Mouse (Mus musculus) frontal cortex, adult 2 months (tissue): ENCODE results near the gene Trank1. TPM values are rescaled to one million over a fixed set of nuclear protein-coding genes. Genes with fewer than 3 reads are reported as not detected.

ENCODE experiments used
- DNase-seq, 2 experiments: peaks; one replicate each; pipeline ENCODE4 v3.0.0; 2022; ENCODE audit warnings: low spot score in 1 of 2; ENCODE audit errors: extremely low spot score in 1 of 2
- polyA plus RNA-seq: library from polyadenylated mRNA; depleted of rRNA; stranded (reverse); fragments of >200 nt; gene quantifications from 2 replicates; pipeline ENCODE4 v1.2.3, GENCODE M21; 2012

Gene Trank1
- polyA plus RNA-seq, 1 experiment: 407 TPM

DNA sequence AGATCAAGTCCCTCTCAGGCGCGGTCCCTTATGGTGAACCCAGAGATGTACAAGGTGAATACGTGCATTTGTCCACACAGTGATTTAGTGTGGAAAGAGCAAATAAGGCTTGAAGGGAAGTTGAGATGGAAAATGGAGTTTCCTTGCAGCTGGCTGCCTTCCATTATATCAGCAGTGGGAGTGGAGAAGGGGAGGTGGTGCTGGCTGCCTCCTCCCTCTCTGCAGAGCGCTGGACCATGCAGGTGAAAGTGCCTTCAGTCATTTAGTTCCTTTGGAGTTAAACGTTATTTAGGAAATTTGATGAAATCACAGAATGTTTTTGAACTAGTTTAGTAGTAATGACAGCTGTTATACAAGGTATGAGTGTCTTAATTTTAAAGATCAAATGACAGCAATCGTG is 66.3 kb downstream of the Trank1 start:
- no peak for DNase-seq

DNA sequence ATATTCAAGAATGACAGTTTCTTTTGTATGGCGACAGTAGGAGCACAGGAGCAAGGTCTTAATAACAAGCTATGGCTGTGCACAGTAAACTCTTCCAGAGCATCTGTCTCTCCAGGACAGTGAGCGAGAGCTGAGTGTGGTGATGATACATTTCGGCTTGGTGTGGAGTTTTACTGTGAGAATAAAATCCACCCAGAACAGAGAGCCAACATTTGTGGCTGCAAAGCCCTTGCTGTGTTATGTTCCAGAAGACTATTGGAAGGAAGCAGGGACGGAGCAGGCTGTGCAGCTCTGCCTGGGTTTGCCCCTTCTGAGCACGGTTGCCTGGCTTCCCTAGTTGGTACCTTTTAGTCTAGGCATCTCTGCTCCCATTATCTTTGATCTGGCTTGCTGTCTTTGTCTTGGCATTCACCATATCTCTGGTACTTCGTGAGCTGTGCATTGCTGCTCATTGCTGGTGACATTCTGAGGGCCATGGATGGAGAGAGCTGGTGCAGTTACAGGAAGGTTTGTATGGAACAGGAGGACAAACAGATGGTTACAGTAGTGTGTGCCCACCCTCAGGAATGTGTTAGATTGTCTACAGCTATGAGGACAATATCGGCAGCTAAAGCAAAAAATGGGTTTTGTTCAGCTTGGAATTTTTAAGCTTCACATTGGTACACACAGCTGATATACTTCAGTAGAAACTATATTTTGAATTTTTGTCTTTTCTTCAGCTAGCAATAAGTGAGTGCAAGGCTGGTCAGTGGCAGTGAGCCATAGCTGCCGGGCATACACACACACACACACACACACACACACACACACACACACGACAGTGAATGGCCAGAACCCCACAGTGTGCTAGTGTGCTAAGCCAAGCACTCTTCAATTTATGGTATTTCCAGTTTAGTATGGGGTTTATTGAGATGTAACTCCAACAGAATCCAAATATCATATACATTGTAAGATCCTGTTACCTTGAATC is 69.8 kb downstream of the Trank1 start:
- peak in 1 of 2 experiments; percentile 49 for DNase-seq

DNA sequence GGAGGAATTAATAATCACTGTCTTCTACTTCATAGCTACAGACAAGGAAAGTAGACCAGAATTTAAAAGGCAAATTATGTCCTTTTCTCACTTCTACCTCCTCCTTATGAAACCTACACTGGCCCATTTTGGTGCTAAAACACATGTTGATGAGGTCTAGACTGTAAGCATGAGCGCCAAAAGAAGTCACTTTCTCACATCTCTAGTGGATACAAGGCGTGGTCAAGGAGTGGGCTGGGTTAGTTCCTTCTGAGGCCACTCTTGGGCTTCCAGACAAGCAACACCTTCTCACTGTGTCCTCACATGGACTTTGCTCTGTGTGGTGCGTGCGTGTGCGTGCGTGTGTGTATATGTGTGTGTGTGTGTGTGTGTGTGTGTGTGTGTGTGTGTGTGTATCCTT is 70.9 kb downstream of the Trank1 start:
- peak in 1 of 2 experiments; percentile 57 for DNase-seq

DNA sequence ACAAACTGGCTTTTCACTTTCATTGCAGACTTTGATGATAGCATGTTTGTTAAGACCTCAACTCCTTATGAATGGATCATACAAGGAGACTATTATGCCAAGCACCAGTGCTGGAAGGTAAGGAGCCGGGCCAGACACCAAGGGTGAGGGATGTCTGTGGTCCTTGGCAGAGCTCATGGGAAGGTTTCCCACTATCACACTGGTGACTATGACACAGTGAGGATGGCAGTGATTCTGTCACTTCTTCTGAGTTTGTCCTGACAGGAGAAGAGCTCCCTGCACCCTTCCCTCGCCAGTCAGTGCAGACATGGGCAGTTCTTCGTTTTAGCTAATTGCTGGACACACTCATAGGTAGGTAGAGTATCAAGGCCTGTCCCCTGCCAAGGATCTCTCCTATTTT is 71.5 kb downstream of the Trank1 start:
- DNase-seq: no peak

DNA sequence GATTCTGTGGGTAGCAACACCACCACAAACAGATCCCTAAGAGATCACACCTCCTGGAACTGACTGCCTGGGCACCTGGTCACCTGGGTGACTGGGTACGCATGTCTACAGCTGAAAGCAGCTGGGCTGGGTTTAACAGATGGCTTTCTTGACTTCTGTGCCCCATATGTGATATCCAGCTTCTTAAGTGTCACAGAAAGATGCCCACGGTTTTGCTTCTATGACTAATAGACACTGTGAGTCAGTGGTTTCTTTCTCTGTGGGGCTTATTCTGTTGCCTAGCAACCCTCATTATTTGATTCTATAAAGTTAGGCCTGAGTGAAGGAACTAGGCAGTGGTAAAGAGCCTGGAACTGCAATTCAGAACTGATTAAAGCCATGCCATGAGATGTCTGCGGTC is 72.2 kb downstream of the Trank1 start:
- peak; percentile 57 to 78 for DNase-seq

DNA sequence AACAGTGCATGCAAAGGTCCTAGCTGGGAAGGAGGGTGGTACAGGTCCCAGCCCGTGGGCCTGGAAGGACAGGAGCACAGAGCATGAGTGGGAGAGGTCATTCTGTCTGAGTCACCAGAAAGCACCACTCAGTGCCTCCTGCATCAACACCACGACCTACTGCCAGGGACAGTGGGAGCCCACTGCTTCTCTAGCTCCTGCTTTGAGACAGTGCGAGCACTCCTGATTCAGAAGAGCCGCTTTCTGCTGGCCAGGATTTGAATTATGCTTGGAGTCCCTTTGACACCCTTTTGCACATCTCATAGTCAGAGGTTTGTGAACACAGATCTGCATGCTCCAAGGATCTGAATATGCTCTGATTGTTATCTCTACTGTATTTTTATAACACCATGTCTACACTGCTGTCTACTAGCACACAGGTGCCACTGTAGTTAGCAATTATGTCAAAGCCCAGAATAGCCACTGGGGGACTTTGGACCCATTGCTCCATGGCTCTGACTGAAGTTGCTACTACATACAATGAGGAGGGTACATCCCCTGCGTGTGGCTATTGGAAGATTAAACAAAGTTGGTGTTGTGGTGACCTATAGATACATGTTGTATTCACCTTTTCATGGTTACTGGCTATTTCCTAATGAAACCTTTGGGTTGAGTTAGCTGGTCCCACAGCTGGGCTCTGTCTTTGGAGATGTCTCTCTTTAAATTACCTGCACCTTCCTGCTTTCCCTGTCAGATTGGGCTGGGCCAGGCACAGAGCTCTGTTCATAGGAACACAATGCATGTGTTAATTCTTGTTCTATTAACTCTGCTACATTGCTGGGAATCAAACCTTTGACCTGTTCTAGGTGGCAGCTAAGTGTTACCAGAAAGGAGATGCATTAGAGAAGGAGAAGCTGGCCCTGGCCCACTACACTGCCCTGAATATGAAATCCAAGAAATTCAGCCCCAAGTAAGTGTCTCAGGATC is 74.3 kb downstream of the Trank1 start:
- DNase-seq: no peak

DNA sequence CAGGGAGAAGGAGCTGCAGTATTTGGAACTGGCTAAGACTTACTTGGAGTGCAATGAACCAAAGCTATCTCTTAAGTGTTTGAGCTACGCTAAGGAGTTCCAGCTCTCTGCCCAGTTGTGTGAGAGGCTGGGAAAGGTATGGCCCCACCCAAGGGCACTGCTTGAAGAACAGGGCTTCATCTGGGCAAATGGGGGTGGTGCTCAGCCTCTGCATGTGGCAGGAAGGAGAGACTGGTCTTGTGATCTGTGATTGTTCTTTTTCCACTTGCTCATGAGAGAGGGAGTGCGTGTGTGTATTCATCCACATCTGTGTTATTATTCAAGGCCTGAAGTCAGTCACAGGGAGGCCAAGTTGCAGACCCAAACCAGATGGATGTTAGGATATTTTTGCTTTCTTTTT is 75.0 kb downstream of the Trank1 start:
- DNase-seq: no peak

DNA sequence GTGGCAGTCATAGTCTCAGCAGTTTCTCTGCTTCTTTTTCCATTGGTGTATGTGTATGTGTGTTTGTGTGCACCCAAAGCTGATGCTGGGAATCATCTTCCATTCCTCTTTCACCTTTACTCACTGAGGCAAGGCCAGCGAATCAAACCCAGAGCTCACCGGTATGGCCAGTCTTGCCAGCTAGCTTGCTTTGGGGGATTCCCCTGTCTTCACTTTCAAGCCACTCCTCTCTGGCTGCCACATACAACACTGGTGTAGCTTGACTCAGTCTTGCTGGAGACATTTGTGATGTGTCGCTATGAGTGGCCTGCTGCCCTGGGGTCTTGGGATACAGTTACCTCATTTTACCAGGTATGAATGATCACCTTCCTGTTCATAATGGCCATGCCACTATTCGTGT is 76.0 kb downstream of the Trank1 start:
- no peak for DNase-seq

DNA sequence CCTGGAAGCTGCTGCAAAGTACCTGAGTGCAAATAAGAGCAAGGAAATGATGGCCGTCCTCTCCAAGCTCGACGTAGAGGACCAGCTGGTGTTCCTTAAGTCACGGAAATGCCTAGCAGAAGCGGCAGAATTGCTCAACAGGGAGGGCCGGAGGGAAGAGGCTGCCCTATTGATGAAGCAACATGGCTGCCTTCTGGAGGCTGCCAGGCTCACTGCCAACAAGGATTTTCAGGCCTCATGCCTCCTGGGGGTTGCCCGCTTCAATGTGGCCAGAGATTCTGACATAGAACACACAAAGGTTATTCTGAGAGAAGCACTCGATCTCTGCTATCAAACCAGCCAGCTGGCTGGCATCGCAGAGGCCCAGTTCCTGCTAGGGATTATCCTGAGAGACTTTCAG is 78.5 kb downstream of the Trank1 start:
- DNase-seq: no peak

DNA sequence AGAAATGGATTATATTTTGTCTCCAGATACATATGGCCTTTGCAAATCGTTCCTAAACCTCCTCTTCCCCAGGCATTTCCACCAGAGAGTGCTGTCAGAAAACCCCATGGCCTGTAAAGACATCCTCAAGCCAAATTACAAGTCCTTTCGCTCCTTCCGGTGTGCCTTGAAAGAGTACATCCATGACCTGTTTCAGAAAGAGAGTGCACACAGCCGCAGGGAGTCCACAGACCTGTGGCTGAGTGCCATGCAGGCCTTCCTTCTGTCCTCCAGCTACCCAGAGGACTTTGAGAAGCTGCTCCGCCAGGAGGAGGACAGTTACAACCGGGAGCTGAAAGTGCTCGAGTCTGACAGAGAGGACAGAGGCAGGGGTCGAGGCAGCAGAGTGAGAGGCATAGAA is 79.5 kb downstream of the Trank1 start:
- no peak for DNase-seq

DNA sequence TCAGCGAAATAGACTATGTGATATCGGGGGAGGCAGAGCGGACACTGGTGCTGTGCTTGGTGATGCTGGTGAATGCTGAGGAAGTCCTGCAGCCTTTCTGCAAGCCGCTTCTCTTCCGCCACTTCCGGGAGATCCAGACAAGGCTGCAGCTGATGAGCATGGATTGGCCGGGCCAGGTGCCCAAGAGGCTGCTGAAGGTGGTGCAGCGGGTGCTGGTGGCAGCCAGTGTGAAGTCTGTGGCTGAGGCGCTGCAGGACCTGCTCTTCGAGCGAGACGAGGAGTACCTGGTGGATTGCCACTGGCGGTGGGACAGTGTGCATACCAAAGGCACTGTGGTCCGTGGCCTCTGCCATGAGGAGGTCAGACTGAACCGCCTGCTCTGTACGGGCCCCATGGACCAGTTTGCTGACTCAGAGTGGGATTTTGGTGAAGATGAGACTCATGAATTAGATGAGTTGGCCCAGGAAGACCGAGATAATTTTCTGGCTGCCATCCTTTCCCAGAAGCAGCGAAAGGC is 80.4 kb downstream of the Trank1 start:
- DNase-seq: no peak

DNA sequence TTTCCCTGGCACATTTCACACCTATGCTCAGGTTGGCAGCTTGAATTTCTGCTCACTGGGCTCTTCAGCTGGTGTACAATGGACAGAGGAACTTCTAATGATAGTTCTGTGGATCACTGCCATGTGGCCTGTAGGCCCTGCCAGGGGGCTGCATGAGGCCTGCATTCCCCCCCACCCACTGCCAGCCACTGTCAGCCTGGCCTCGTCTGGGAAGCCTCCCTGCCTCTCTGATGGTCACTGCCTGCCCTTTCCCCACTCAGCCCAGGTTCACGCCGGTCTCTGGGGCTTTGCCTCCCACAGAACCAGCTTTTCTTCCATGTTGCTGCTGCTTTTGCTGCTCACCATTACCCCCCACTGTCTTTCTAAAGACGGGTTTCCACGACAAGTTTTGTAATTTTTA is 83.7 kb downstream of the Trank1 start:
- DNase-seq: no peak

DNA sequence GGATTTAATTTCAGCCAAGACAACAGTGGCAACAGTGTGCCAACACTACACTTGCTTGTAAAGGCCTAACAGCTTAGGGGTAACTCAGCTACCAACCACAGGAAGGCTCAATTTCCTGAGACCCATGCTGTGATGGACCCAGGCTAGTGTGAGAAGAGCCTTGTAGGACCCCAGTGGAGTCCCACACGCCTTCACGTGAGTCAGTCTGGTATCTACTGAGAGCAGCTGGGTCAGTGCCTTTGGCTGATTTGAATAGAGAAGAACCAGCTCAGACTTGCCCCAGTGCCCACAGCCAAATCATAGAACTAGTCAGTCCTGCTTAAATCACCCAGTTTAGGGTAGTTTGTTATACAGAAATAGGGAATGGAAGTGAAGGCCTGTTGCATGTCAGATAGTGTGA is 86.5 kb downstream of the Trank1 start:
- DNase-seq: no peak

DNA sequence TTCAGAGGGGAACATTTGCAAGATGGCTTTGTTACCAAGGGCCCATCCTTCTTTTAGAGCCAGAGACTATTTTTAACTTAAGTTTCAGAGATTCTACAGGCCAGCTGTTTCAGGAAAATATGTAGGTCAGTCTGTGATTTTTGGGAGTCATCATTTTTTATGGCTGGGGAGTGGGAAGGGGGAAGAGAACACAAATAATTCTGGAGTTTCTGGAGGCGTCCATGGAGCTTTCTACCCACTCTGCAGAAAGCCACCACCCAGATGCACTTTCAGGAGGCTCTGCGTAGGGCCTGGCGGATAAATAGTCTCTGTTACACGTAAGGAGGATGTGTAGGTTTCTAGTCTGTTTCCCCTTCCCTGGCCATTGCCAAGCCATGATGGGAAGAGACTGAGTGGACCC is 88.5 kb downstream of the Trank1 start:
- DNase-seq: peak in 1 of 2 experiments; percentile 46

DNA sequence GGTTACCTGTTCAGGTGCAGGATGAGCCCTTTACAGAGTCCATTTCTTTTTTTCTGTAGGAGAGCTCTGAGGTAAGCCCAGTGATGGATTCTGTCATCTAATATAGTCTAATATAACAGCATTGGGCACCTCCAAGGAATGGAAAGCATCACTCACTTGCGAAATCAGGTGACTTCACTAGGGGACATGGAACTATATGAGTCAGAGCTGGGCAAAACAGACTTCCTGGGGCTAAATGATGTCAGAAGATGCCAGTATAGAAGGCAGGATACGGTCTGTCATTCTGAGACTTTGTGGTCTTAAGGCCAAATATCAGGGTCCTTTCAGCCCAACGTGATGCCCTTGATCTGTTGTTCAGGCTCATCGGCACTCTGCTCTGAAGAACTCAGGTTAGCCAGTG is 91.6 kb downstream of the Trank1 start:
- no peak for DNase-seq

DNA sequence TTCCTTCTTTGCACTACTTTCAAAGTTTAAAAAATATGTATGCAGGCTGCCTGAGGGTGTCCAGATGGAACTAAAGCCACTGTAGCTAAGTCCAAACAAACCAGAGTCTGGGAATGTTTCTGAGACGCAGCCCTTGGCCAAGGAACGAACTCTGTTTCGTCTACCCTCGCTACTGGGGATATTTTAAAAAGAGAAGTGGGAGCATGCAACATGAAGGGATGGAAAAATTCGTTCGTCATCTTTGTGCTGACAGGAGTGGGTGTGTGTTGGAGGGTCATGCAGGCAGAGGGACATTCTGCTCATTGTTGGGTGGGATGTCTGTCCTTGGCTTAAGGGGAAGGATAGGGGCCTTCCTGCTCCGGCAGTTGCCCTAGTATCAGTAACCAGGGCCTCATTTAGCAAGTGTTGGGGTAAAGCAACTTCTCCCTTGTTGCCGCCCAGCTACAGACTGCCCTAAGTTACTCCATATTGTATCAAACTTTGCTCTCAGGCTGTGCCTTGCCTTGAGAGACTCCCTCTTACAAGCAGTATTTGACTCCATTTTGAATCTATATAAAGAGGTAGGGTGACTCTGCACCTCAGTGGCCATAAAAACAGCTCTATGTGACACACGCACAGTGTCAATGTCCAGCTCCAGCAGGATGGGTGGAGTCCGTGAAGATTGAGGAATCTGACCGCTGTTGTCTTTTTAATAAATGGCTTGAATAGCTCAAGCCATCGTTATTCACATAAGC is 93.0 kb downstream of the Trank1 start:
- DNase-seq: no peak

DNA sequence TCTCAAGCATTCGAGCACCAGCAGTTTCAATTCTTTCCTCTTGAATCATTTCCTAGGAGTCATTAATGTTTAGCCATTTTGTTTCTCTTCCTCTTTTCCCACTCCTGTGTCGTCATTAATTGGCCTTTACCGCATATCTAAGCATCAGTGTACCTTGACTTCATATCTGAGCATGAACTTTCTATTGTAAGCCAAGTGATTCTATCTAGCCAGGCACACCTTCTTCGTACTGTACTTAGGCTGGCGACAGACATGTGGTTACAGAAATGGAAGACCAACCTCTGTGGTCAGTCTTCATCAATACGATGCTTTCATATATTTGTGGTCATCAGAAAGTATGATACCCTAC is 93.5 kb downstream of the Trank1 start:
- DNase-seq: no peak

DNA sequence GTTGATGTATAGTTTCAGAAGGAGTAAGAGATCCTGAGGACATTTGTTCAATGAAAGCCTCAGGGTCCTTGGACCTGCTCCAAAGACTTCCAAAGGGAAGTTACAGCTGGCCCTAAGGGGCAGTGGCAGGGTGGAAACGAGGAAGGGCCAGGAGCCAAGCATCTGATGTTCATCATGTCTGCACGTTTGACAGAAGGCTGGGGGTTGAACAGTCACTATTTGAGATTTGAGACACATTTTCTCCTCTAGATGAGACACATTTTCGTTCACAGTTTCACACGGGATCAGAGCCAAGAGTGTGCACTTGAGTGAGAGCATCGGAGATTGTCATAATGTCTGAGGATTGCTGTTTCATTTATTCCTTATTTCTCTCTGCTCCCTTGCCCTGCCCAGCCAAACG is 96.5 kb downstream of the Trank1 start:
- DNase-seq: no peak

DNA sequence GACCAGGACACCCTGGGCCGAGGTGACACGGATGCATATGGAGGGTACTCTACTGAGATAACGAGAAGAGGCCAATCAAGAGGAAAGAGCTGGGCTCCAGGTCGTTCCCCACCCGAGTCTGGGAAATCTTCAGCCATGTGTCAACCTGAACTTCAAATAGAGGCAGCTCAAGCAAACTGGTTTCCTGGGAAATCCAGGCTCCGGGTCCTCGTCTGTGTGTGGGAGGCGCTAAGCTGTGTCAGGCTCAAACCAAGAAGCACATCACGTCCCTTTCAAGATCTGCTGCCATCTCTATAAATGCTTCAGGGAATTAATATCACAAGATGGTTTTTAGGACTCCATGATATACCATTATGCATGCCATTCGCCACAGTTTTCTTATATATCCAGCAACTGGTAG is 96.9 kb downstream of the Trank1 start:
- peak in 1 of 2 experiments; percentile 60 for DNase-seq

DNA sequence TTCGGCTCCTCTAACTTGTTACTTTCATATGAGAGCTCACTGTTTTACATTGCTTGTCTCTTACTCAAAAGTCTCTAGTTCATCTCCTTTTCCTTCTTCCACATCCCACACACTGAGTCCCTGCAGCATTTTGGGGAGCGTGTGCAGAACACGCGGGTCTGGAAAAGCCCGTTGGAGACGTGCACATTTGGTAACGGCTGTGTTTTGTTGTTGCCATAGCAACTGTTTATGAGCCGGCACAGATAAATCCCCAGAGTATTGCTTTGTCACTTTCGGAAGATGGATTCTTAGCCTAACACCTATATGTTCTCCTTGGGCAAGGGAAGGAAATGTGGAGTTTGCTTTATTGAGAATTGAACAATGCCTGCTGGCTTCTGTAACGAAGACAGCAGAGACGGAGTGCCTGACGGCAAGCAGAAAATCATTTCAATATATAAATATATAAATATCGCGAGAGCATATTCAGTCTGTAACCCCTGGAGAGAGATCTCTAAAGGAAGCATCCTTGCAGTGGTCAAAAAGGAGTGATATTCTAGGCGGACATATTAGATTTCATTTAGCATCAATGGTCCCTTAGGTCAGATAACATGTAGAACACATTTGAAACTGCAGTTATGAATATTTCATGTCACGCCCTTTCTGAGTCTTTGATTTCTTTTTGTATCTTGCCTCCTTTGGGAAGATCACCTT is 101.1 kb downstream of the Trank1 start:
- peak; percentile 64 to 76 for DNase-seq
